Mouse (Mus musculus) heart, embryonic 15.5 days (tissue): ENCODE results near the gene Rfx5. TPM values are rescaled to one million over a fixed set of nuclear protein-coding genes. Genes with fewer than 3 reads are reported as not detected.

Source experiments
- ATAC-seq: fragments of 200-750 bp; cut with Nextera tagmentation; replicated peaks from 2 replicates; pipeline ENCODE4 v1.8.0; 2017; ENCODE audit warnings: low read depth, moderate TSS enrichment; ENCODE audit not compliant: insufficient number of reproducible peaks, insufficient read depth, low FRiP score
- H3K27ac ChIP-seq: fragments of 300-500 bp; sonication (generic); 2 replicates; pipeline ENCODE4 v1.5.1; 2015; ENCODE audit warnings: mild to moderate bottlenecking, inconsistent platforms
- H3K27me3 ChIP-seq: fragments of 300-500 bp; sonication (generic); 2 replicates; pipeline ENCODE4 v1.6.1; 2015; ENCODE audit warnings: inconsistent platforms
- H3K36me3 ChIP-seq: fragments of 300-500 bp; sonication (generic); 2 replicates; pipeline ENCODE4 v1.6.1; 2015; ENCODE audit warnings: mild to moderate bottlenecking, inconsistent platforms
- H3K4me1 ChIP-seq: fragments of 300-500 bp; sonication (generic); replicated peaks from 2 replicates; pipeline ENCODE4 v1.6.1; 2015; ENCODE audit warnings: inconsistent platforms
- H3K4me2 ChIP-seq: fragments of 300-500 bp; sonication (generic); 2 replicates; pipeline ENCODE4 v1.6.1; 2015; ENCODE audit warnings: inconsistent platforms, mild to moderate bottlenecking, moderate library complexity
- H3K4me3 ChIP-seq: fragments of 300-500 bp; sonication (generic); 2 replicates; pipeline ENCODE4 v1.5.1; 2015; ENCODE audit warnings: mild to moderate bottlenecking, inconsistent platforms
- H3K9ac ChIP-seq: fragments of 300-500 bp; sonication (generic); 2 replicates; pipeline ENCODE4 v1.6.1; 2015; ENCODE audit warnings: mild to moderate bottlenecking, inconsistent platforms
- H3K9me3 ChIP-seq: fragments of 300-500 bp; sonication (generic); replicated peaks from 2 replicates; pipeline ENCODE4 v1.6.1; 2016; ENCODE audit warnings: inconsistent platforms
- WGBS: fragments of 180-500 bp; shearing (Covaris S2); methylation state at CpG from one replicate; pipeline ENCODE4 v1.1.7; 2015; ENCODE audit warnings: mixed read lengths; 5-methylcytosine and 5-hydroxymethylcytosine counted together
- microRNA-seq: library from miRNA; unstranded; fragments of <30 nt; microRNA quantifications from one replicate; pipeline ENCODE4, GENCODE M21; 2016
- polyA plus RNA-seq: library from polyadenylated mRNA; unstranded; fragments of >200 nt; fragmentation: Nextera tagmentation; extraction: Ambion mirVana; gene quantifications from 2 replicates; pipeline ENCODE4 v1.2.1, GENCODE M21; 2015

Rfx5 gene
- polyA plus RNA-seq, 1 experiment from 2014 or later: 3.6 TPM

DNA sequence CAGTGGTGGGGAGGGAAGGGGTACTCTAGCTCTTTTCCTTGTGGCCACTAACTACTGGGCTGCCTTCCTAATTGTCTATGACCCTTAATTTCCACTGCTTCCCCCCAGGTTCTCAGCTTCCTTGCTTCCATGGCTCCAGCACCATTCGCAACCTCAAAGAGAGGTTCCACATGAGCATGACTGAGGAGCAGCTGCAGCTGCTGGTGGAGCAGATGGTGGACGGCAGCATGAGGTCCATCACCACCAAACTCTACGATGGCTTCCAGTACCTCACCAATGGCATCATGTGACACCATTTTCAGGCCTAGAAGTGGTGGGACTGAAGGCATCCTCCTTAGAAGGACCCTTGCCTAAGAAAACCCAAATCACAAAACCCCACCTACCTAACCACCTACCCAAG lies 51.8 kb downstream of the Rfx5 start:
- Histone ChIP-seq H3K9me3 (no peaks in the 10 kb centered on the region), H3K27ac (no peak overlapping the region), H3K36me3 (peaks cover 89% of the 10 kb centered on the region), H3K9ac (no peak overlapping the region), H3K27me3 (no peaks in the 10 kb centered on the region), H3K4me2 (no peak overlapping the region), H3K4me3 (no peak overlapping the region), H3K4me1 (no peaks in the 10 kb centered on the region)
- 90% methylated on average over 3 of the region's 3 CpGs for WGBS
- no peak for ATAC-seq

DNA sequence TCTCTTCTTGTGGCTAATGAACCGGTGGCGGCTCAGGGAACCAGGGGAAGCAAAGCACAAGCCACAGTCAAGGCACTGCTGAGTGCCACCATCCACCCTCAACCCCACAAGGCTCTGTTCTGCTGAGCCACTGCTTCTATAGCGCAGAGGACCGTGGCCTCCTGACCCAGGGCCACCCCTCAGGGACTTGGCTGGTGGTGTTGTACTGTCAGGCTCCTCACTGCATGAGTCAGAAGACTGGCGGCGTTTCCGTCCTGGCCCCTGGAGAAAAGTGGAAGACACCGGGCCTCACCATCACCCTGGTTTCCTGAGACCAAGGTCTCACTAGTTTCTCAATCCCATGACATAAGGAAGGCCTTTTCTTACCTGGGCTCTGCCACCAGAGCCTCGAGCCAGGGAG lies 53.8 kb downstream of the Rfx5 start:
- no peaks in the 10 kb centered on the region for H3K9me3 ChIP-seq
- H3K4me2 ChIP-seq: no peak overlapping the region
- H3K27ac ChIP-seq: no peak overlapping the region
- no peak overlapping the region for H3K4me3 ChIP-seq
- ATAC-seq: no peak
- H3K9ac ChIP-seq: no peak overlapping the region
- no peaks in the 10 kb centered on the region for H3K27me3 ChIP-seq
- 79% methylated on average over 9 of the region's 9 CpGs for WGBS
- no peaks in the 10 kb centered on the region for H3K4me1 ChIP-seq
- H3K36me3 ChIP-seq: peaks cover 95% of the 10 kb centered on the region

DNA sequence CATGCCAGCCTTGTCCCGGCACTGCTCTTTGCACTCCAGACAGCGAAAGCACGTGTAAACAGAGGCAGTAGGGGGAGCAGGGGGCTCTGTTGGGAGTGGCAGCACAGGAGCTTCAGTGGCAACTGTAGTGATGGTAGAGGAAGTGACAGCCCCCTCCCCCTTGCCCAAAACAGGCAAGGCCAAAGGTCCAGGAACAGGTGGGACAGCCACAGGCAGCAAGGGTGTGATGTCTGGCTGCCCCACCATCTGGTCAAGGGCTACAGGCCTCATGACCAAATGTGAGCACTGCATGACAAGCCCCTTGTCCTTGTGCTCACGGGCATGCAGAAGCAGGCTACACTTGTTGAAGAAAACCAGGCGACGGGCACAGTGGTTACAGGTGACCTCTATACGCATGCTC lies 56.5 kb downstream of the Rfx5 start:
- Histone ChIP-seq H3K4me3 (no peak overlapping the region), H3K27me3 (no peaks in the 10 kb centered on the region), H3K27ac (no peak overlapping the region), H3K4me1 (peaks cover 16% of the 10 kb centered on the region), H3K36me3 (peaks cover 71% of the 10 kb centered on the region), H3K9me3 (no peaks in the 10 kb centered on the region), H3K4me2 (no peak overlapping the region), H3K9ac (no peak overlapping the region)
- ATAC-seq: no peak
- WGBS: 84% methylated on average over 7 of the region's 7 CpGs

Small RNAs within 50 kb of the gene (microRNA-seq; reads per million reads assigned to microRNA genes)
- gene Mir7013: 0.63 reads per million

Other genes with a start within 250 kb of the Rfx5 start
- gene Cgn, start 167.6 kb upstream of the Rfx5 start, polyA plus RNA-seq: 1.4 and 4.7 TPM in 2 replicates
- gene Pogz, start 116.5 kb upstream of the Rfx5 start, polyA plus RNA-seq: 8.5 and 10.2 TPM in 2 replicates
- 223 and 265 TPM in 2 replicates for gene Psmb4, start 67.1 kb upstream of the Rfx5 start, polyA plus RNA-seq
- 89.6 and 103 TPM in 2 replicates for gene Selenbp1, start 21.0 kb upstream of the Rfx5 start, polyA plus RNA-seq
- gene Pi4kb, start 20.7 kb downstream of the Rfx5 start, polyA plus RNA-seq: 14.7 and 20.8 TPM in 2 replicates
- 12.3 and 18.3 TPM in 2 replicates for gene Zfp687, start 61.4 kb downstream of the Rfx5 start, polyA plus RNA-seq
- gene Psmd4, start 88.5 kb downstream of the Rfx5 start, polyA plus RNA-seq: 168 and 198 TPM in 2 replicates
- 14.1 and 16.5 TPM in 2 replicates for gene Pip5k1a, start 152.9 kb downstream of the Rfx5 start, polyA plus RNA-seq
- gene Vps72, start 156.9 kb downstream of the Rfx5 start, polyA plus RNA-seq: 79.5 and 99.3 TPM in 2 replicates
- gene Tmod4, start 170.4 kb downstream of the Rfx5 start, polyA plus RNA-seq: 1.4 and 2.1 TPM in 2 replicates
- 51.0 and 54.2 TPM in 2 replicates for gene Scnm1, start 179.9 kb downstream of the Rfx5 start, polyA plus RNA-seq
- gene Lysmd1, start 180.0 kb downstream of the Rfx5 start, polyA plus RNA-seq: 9.4 and 10.4 TPM in 2 replicates
- 2.5 and 4.8 TPM in 2 replicates for gene Tnfaip8l2, start 188.3 kb downstream of the Rfx5 start, polyA plus RNA-seq
- gene Sema6c, start 206.4 kb downstream of the Rfx5 start, polyA plus RNA-seq: 2.0 and 3.5 TPM in 2 replicates